Mouse (Mus musculus): ENCODE measurements around the gene Cxcl9. TPM values are rescaled to one million over a fixed set of nuclear protein-coding genes. Genes with fewer than 3 reads are reported as not detected.

Cxcl9 gene
- polyA plus RNA-seq, 1 experiment, result 0.22 TPM

DNA sequence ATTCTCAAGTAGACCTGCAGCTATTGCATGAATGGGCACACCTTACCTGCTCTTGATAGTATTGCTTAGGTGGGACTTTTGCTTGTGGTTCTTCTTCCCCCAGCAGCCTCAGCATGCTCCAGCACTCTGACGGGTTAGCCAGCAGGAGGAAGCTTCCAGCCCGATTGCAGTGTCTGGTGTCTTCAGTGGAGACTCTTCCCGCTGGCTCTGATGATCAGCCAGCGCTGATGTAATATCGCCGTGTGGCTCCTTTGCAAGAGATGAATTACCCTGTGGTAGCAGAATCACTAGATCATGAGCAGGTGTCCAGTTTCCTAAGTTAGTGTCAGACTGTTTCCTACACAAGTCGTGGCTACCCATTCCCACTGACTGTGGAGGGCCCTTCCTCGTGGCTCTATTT is 17.1 kb upstream of the Cxcl9 start:
- DNase-seq (ENCODE audit: extremely low spot score in 1 of 2, low spot score in 1 of 2), result no peak

DNA sequence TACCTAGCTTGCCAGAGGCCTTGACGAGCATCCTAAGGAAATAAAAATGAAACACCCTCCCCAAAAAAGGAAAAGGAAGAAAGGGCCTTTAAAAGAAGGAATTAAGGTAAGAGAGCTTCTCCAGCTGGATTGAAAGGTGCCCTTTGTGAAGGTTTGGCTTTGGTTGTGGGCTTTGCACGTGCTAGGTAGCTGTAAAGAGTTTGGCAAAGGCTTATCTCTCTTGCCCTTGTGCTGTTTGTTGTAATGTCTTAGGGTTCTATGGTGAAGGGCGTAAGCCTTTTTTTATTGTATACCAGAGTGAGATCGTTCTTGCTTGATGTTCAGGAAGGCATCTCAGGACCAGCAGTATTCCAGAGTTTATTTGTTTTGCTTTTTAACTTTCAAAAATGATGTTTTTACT is 12.7 kb upstream of the Cxcl9 start:
- no peak for DNase-seq (ENCODE audit: extremely low spot score in 1 of 2, low spot score in 1 of 2)

DNA sequence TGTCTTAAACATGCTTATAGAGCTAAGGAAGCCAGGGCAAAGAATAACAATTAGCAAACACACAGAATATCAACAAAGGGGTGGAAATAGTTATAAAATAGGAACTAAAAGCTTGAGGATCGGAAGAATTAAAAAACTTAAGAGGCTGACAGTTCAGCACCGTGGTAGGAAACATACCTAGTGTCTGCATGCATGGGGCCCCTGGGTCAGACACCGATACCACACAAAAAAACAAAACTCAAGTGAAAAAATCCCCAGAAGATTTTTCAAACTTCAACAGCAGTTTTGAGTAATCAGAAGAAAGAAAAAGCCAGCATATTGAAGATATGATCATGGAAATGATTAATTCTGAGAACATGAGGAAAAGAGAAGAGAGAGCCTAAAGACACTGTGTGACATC is 8.9 kb upstream of the Cxcl9 start:
- no peak for DNase-seq (ENCODE audit: extremely low spot score in 1 of 2, low spot score in 1 of 2)

DNA sequence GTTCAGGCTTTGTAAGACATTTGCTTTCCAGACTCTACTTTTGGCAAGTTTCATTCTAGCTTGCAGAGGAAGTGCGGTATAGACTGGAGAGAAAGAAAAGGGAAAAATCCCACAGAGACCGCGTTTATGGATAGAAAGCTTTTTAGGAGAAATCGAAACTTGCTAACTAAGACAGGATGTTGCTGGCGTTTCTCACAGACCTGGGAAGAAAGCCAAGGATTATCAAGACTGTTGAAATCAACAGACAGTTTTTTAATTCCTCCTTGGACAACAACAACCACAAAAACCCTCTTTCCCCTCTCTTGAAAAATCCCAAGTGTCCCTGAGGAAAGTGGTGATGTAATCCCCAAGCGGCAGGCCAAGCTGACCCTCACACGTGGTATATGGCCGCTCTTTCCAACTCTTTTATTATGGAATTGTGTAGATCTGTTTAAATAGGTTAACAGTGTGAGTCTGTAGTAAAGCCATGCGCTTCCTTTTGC is 4.5 kb upstream of the Cxcl9 start:
- DNase-seq (ENCODE audit: extremely low spot score in 1 of 2, low spot score in 1 of 2), result peak in 1 of 2 experiments; percentile 35

DNA sequence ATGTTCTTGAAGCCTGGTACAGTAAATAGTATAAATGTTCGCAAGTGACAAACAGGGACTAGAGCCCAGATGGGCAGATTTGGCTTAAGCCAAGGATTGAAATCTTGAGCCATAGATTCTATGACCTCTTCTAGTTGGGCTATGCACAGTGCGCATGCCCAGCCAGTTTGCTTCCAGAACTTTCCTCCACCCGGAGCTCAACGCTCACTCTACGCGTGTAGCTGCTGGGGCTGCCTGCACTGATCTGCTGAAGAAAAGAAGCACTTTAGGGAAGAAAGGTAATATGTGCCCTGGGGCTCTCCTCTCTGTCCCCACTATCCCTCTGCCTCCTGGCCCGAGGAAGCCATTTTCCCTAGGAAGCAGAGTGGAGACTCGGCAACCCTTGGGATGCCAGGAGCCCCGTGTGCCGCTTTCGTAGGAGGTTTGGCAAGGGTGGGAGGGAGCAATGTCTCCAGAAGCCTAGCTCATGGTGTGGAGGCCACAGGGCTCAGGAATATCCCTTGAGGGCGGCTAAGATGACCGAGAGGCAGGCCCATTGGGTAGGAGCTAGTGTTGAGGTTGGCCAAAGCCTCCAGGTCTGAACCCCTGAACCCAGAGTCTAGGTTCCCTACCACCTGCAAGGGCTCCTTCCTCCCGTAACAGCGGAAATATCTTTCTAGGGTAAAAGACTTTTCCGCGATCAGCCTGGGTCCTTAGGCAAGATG is 3.9 kb upstream of the Cxcl9 start, which contains the start of gene Art3:
TSS of gene Art3 (plus strand) at position 193 of the 704 bp plus-strand sequence.
- DNase-seq (ENCODE audit: extremely low spot score in 1 of 2, low spot score in 1 of 2), result no peak

DNA sequence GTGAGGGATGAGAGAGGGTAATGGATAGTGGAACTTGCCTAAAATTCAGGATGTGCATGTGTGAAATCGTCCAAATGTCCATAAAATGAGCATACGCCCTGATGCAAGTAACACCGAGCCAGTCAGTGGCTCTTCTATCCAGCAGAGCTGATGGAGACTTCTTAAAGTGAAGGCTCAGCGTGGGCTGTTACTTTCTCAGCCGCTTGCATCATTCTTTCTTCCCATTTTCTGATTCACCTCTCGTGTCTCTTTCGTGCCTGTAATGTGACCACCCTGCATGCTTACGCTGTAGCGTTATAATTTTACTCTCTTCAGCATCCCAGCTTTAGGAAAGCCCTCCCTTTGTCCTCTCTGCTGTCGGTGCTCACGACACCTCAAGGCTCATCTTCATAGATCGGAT is 3.2 kb upstream of the Cxcl9 start:
- no peak for DNase-seq (ENCODE audit: extremely low spot score in 1 of 2, low spot score in 1 of 2)

DNA sequence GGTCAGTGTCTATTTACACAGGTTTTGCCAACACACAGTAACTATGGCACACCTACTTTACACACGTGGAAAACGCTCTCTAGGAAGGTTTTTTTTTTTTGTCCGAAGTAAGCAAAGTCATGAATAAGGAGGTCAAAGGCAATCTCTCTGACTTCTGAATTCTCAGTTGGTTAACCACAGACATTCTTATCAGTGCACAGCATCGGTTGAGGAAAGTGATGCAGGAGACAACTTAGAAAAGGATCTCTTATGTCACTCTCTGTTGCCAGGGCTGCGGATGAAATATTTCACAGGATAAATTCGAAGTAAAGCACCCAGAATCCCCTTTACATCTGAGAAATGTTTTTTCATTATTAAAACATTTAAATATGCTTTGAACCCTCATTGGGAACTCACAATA is 512 bp downstream of the Cxcl9 start:
- no peak for DNase-seq (ENCODE audit: extremely low spot score in 1 of 2, low spot score in 1 of 2)

DNA sequence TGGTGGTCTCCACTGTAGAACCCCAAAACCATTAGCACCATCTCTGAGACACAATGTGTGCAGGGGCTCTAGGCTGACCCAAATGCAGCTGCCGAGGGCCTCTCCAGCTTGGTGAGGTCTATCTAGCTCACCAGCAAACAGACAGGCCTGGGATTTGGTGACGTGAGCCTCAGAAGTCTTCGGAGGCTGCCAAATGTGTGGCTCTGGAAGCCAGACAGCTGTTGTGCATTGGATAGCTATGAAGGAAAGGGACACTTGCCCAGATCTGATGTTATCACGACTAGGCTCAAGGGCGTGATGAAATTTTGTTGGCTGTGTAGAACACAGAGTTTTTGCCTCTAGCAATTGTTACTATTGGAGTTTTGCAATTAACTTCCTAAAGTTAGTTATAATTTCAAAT is 4.6 kb downstream of the Cxcl9 start:
- DNase-seq (ENCODE audit: extremely low spot score in 1 of 2, low spot score in 1 of 2), result no peak

DNA sequence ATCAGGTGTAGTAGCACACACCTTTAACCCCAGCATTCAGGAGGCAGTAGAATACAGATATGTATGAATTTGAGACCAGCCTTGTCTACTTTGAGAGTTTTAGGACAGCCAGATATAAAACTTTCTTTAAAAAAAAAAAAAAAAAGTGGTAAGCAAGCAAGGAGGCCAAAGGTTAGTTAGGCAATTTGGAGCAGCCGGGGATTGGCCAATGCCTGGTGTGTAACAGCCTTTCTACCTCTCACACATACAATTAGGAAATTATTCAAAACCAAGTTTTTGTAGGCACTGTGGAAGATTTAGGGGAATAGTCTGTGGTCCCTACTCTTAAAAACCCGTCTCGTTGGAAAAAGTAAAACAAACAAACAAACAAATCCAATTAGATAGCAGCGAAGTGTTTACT is 5.3 kb downstream of the Cxcl9 start:
- DNase-seq (ENCODE audit: extremely low spot score in 1 of 2, low spot score in 1 of 2), result no peak

DNA sequence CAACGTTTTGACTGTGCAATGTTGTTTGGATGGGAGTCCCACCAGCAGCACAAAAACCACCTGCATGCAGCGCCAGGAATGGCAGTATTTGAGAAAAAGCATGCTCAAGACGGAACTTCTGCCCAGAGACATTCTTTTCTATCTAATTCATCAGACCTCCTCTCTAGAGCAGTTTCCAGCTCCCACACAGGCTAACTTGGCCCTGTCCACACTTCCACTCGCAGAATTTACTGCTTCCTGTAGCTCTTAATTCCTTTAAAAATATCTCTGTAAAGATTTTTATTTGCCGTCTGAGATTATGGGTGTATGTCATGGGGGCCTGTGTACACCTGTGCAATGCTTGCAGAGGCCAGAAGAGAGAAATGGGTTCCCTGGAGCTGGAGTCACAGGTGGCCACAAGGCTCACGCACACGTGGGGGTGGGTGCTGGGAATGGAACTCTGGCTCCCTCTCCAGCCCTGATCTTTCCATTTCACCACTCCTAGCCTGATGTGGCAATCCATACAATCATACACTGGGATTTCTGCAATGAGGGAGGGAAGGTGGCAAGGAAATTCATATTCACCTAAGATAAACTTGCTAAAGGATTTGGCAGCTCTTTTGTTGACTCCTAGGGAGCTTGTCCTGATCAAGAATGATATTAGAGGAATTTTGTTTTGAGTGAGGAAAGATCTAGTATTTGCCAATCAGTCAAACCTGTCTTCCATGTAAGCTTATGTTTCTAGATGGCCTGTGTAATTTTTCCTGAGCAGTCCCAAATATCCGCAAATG is 6.1 kb downstream of the Cxcl9 start:
- DNase-seq (ENCODE audit: extremely low spot score in 1 of 2, low spot score in 1 of 2), result no peak

DNA sequence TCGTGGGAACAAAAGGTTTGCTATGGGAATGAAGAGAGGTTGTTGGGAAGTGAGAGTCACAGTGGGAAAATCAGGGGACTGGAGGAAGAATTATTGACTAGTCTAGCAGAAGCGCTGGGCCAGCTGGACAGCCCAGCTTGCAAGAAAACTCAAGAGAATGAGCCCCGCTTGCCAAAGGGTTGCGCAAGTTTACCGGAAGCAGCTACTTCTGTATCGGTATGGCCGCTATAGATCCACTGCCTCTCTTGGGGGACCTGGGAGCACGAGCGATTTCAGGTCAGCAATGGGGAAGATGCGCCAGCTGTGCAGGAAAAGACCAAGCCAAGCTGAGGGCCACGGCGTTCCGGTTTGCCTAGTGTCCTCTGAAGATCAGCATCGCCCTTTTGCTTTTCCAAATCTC is 9.3 kb downstream of the Cxcl9 start:
- DNase-seq (ENCODE audit: extremely low spot score in 1 of 2, low spot score in 1 of 2), result no peak

DNA sequence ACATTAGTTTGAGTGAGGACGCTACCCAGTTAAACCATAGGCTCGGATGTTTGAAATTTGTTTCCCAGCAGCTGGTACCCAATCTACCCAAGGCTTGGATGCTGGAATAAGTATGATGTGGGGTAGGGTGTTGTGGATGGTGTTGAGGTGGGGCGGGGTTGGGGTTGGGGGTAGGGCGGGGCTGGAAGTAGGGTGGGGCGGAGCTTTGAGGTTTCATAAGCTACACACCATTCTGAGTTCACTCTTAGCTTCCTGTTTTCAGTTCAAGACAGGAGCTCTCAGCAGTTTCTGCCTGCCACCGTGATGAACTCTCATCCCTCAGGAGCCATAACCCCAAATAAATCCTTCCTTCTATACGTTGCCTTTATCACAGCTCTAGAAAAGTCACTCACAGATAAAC is 9.8 kb downstream of the Cxcl9 start:
- no peak for DNase-seq (ENCODE audit: extremely low spot score in 1 of 2, low spot score in 1 of 2)

DNA sequence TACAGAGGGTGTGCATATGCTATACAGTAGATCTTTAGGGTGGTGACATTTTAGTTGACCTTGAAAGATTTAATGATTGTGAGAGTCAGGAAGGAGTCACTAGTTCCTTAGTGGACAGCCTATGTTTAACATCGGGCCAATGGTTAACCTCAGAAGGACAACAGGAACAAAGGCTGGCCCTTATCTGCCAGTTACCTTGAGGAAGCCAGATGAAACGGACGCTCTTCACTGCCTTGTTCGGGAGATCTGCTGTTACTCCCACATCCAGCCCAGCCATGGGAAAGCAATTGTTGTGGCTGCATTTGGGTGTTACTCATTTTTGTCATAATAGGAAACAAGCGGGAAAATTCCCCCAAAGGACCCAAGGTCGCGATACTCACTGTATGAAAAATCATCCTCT is 14.1 kb downstream of the Cxcl9 start:
- DNase-seq (ENCODE audit: extremely low spot score in 1 of 2, low spot score in 1 of 2), result no peak

DNA sequence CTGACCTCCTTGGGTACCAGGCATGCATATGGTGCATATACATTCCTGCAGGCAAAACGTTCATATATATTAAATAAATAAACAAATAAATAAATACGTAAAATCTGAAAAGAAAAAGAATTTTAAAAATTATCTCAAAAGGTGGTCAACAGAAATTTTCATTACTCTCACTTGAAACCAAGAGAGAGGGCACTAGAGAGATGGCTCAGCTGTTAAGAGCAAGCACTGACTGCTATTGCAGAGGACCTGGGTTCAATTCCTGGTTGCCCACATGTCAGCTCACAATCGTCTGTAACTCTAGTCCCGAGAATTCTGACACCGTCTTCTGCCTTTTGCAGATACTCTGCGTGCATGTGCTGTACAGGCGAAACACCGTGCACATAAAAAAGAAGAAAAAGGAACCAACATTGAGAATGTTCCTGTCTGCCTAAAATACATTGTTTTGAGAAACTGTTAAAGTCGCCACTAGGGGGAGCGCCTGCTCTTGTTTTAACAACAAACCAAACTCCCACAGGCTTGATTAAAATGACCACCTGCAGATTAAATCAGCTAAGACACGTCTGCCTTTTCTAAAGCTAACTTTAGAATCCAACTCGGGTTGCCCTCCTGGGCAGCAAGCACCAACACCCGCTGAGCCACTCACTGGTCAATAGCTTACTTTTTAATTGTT is 15.7 kb downstream of the Cxcl9 start:
- peak; percentile 77 to 96 for DNase-seq (ENCODE audit: extremely low spot score in 1 of 2, low spot score in 1 of 2)

DNA sequence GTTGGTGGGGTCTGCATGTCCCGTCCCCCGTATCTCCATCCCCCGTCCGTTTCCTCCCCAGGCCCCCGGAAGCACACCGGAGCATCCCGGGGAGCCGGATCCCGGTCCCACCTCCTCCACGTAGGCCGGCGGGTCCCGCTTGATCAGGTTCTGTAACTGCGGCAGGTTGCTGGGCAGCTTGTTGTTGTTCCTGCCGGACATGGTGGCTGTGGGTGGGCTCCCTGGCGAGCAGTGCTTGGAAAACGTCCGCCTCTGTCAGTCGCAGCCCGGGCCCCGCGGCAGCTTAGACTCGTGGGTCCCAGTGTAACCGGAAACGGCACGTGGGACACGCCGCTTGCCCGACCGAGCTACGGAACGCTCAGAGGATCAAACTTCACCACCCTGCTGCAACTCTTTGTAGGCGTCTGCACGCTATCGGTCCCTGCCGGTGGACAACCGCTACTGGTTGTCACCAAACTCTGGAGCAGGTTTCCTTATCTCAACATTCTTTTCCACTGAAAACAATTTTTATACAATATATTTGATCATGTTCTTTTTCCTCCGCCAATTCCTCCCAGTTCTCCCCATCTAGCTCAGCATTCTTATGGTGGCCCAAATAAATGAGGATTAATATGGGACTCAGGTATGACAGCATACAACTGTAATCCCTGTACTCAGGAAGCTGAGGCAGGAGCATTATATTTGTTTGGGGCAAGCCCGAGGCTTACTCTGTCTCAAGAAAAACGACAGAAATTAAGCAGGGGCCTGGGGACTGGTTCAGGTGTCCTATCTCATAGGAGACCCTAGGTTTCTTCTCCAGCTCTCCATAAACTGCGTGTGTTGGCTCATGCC is 18.0 kb downstream of the Cxcl9 start, which contains the start of gene Sdad1:
TSS of gene Sdad1 (minus strand) at position 799 of the 831 bp plus-strand sequence.
- peak; percentile 93 to 98 for DNase-seq (ENCODE audit: extremely low spot score in 1 of 2, low spot score in 1 of 2)

DNA sequence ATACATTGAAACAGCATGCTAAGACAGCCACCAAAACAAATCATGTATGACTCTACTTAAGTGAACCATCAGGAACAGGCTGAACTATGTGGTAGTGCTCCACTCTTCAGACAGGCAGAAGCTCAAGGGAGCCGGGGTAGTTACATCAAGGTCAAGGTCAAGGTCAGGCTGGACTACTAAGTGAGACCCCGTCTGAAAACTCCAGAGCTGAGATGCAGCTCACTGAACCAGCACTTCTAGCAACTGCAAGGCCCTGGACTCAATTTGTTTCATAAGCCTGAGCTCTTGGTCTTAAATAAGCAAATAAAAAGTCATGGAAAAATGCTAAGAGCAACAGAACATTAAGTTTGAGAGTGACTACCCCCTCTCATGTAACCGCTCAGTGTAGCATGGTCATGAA is 23.6 kb downstream of the Cxcl9 start:
- no peak for DNase-seq (ENCODE audit: extremely low spot score in 1 of 2, low spot score in 1 of 2)

DNA sequence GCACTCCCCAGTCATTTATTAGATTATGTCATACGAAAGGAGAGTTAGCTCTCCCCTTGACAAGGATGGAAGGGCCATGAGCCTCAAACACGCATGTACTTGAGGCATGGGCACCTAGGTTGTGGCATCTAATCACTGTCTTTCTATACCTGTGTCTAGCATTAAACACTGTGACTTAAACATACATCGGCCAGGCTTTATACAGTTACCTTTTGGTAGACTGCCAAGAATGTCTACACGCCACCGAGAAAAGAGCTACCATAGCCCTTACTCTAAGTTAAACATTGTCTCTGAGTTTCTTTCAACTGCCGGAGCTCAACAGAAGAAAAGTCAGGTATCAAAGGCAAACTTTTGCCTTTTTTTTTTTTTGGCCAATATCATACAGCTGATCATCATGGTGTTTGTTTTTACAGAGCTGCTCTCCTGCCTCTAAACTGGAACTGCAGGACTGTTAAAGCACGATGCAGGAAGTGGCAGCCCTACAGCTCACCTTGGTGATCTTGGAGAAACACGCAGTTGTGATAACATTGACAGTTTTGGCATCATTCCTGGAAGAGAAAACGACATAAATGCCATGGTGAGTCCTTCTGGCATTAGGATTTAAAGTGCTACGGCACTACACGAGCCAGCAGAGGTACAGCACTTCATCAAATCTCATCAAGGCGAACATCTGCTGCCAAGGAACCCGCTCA is 25.6 kb downstream of the Cxcl9 start:
- DNase-seq (ENCODE audit: extremely low spot score in 1 of 2, low spot score in 1 of 2), result no peak

DNA sequence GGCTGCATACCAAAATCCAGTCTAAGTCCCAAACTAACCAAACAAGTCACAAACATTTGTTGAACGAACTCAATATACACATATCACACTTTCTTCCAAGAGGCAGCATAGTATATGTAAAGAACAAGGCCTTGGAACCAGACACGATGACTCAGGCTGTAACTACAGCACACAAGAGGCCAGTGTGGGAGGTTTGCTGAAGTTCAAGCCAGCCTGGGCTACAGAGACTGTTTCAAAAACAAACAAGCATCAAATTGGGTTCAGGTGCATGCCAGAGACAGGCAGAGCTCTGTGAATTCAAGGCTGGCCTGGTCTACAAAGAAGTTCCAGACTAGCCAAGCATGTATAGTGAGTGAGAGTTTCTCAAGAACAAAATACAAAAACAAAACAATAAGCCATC is 33.4 kb downstream of the Cxcl9 start:
- DNase-seq (ENCODE audit: extremely low spot score in 1 of 2, low spot score in 1 of 2), result no peak

DNA sequence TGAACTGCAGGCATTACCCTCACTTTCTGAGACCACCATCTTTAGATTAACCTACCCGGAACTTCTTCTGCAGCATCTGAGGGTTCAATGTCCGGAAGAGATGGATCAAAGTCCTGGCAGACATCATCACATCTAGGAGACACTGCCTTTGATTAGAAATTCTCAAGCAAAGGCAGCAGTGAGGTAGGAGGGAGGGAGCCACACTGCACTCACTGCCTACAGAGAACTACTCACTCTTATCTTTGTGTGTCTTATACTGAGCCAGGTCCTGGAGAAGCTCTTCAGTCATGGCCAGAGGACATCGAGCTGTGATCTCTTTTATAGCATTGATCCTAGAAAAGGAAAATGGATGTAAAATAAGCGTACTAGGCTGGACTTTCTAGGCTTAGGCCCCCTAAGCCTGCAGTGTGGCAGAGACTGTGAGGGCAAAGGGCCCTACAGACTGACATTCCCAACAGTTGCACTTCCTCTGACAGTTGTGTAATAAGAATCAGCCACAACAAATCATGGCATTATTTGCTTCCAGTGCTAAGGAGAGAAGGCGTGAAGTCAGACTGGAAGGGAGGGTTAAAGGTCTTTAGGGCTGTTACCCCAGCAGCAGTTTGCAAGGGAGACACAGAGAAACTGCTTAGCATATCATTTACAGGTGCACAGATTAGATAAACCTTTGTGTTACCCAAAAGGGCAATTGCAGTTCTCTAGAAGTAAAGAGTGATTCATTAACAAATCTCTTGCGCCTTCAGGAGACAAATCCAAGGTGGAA is 36.0 kb downstream of the Cxcl9 start:
- no peak for DNase-seq (ENCODE audit: extremely low spot score in 1 of 2, low spot score in 1 of 2)
